Mouse (Mus musculus) brain, embryonic 14.5 days (tissue): Measurements from ENCODE around the gene Ube2l3.

ENCODE experiments used
- CTCF ChIP-seq: fragments of 200-500 bp; IDR thresholded peaks from 2 replicates; pipeline ENCODE4 v1.5.1; 2012; ENCODE audit warnings: inconsistent platforms, mild to moderate bottlenecking, moderate library complexity, borderline replicate concordance; ENCODE audit not compliant: insufficient read depth, insufficient read length; ENCODE audit errors: extremely low read depth
- POLR2A ChIP-seq: fragments of 200-500 bp; IDR thresholded peaks from 2 replicates; pipeline ENCODE4 v1.6.1; 2012; ENCODE audit warnings: mild to moderate bottlenecking, inconsistent platforms, borderline replicate concordance; ENCODE audit not compliant: poor library complexity, insufficient read depth, insufficient read length, severe bottlenecking; ENCODE audit errors: extremely low read depth

- no peak for TF ChIP-seq CTCF
- TF ChIP-seq POLR2A: no peak
Observed at GRCm38 (mm10) chr16:17147391-17147929, 55.0 kb downstream of the Ube2l3 start.
